Mouse (Mus musculus): ENCODE results near the gene Cldn34b2. TPM values are rescaled to one million over a fixed set of nuclear protein-coding genes. Genes with fewer than 3 reads are reported as not detected.
"Not testable (repeated sequence)": the region's sequence is repeated elsewhere in the genome, so short reads cannot be mapped to it uniquely, and the experiment has no call there.

The Cldn34b2 gene
- polyA plus RNA-seq (2015; fragmentation: Nextera tagmentation; extraction: Ambion mirVana) = not detected in 2 replicates

GRCm38 (mm10) chrX:155128312-155128711, at the start of gene Cldn34b2:
Cldn34b2 (minus strand) TSS chrX:155128412.
- not testable (repeated sequence) for H3K36me3 ChIP-seq (ENCODE audit: control insufficient read depth, insufficient read depth, low read length); H3K27ac ChIP-seq (ENCODE audit: low read length); H3K4me1 ChIP-seq (ENCODE audit: control insufficient read depth, insufficient read depth, low read length); H3K27me3 ChIP-seq (replicated peaks; ENCODE audit: control insufficient read depth, insufficient read depth, low read length); H3K4me3 ChIP-seq (ENCODE audit: low read length); H3K9ac ChIP-seq (ENCODE audit: low read depth, low read length); H3K9me3 ChIP-seq (ENCODE audit: control insufficient read depth, low read length); ATAC-seq; H3K4me2 ChIP-seq (ENCODE audit: low read depth, low read length)
- WGBS = 84% methylated on average over 3 of the region's 3 CpGs

- Histone ChIP-seq H3K9ac (ENCODE audit: low read depth, low read length) (no peak overlapping the region), H3K4me2 (ENCODE audit: low read depth, low read length) (no peak overlapping the region), H3K4me1 (ENCODE audit: control insufficient read depth, insufficient read depth, low read length) (no peaks in the 10 kb centered on the region), H3K27me3 (replicated peaks; ENCODE audit: control insufficient read depth, insufficient read depth, low read length) (no peaks in the 10 kb centered on the region), H3K4me3 (ENCODE audit: low read length) (no peak overlapping the region), H3K36me3 (ENCODE audit: control insufficient read depth, insufficient read depth, low read length) (no peaks in the 10 kb centered on the region), H3K27ac (ENCODE audit: low read length) (no peak overlapping the region), H3K9me3 (ENCODE audit: control insufficient read depth, low read length) (no peaks in the 10 kb centered on the region)
- WGBS = 56% methylated on average over 2 of the region's 2 CpGs
- ATAC-seq = peak; percentile 71
These were observed 49.4 kb upstream of the Cldn34b2 start for GRCm38 (mm10) chrX:155177640-155178039.

GRCm38 (mm10) chrX:155177230-155177629, 49.0 kb upstream of the Cldn34b2 start:
- Histone ChIP-seq H3K9me3 (ENCODE audit: control insufficient read depth, low read length) (no peaks in the 10 kb centered on the region), H3K4me3 (ENCODE audit: low read length) (no peak overlapping the region), H3K36me3 (ENCODE audit: control insufficient read depth, insufficient read depth, low read length) (no peaks in the 10 kb centered on the region), H3K4me1 (ENCODE audit: control insufficient read depth, insufficient read depth, low read length) (no peaks in the 10 kb centered on the region), H3K27me3 (replicated peaks; ENCODE audit: control insufficient read depth, insufficient read depth, low read length) (no peaks in the 10 kb centered on the region), H3K27ac (ENCODE audit: low read length) (peak overlapping the region; percentile 9; the same call in 1 of the 2 replicates), H3K9ac (ENCODE audit: low read depth, low read length) (no peak overlapping the region), H3K4me2 (ENCODE audit: low read depth, low read length) (no peak overlapping the region)
- WGBS = 54% methylated on average over 2 of the region's 2 CpGs
- ATAC-seq = peak; percentile 40

GRCm38 (mm10) chrX:155175568-155175967, 47.4 kb upstream of the Cldn34b2 start:
- H3K4me1 ChIP-seq (ENCODE audit: control insufficient read depth, insufficient read depth, low read length) = no peaks in the 10 kb centered on the region
- H3K36me3 ChIP-seq (ENCODE audit: control insufficient read depth, insufficient read depth, low read length) = no peaks in the 10 kb centered on the region
- no peak overlapping the region for H3K4me3 ChIP-seq (ENCODE audit: low read length)
- H3K27me3 ChIP-seq (replicated peaks; ENCODE audit: control insufficient read depth, insufficient read depth, low read length) = no peaks in the 10 kb centered on the region
- ATAC-seq = peak; percentile 89
- 38% methylated on average over 4 of the region's 4 CpGs for WGBS
- no peaks in the 10 kb centered on the region for H3K9me3 ChIP-seq (ENCODE audit: control insufficient read depth, low read length)
- no peak overlapping the region for H3K27ac ChIP-seq (ENCODE audit: low read length)
- no peak overlapping the region for H3K9ac ChIP-seq (ENCODE audit: low read depth, low read length)
- H3K4me2 ChIP-seq (ENCODE audit: low read depth, low read length) = no peak overlapping the region

GRCm38 (mm10) chrX:155172310-155172709, 44.1 kb upstream of the Cldn34b2 start:
- H3K36me3 ChIP-seq (ENCODE audit: control insufficient read depth, insufficient read depth, low read length) = no peaks in the 10 kb centered on the region
- H3K4me1 ChIP-seq (ENCODE audit: control insufficient read depth, insufficient read depth, low read length) = no peaks in the 10 kb centered on the region
- H3K27me3 ChIP-seq (replicated peaks; ENCODE audit: control insufficient read depth, insufficient read depth, low read length) = no peaks in the 10 kb centered on the region
- no peaks in the 10 kb centered on the region for H3K9me3 ChIP-seq (ENCODE audit: control insufficient read depth, low read length)
- ATAC-seq = no peak
- no peak overlapping the region for H3K27ac ChIP-seq (ENCODE audit: low read length)
- no peak overlapping the region for H3K4me2 ChIP-seq (ENCODE audit: low read depth, low read length)
- no peak overlapping the region for H3K9ac ChIP-seq (ENCODE audit: low read depth, low read length)
- no peak overlapping the region for H3K4me3 ChIP-seq (ENCODE audit: low read length)

GRCm38 (mm10) chrX:155171754-155172153, 43.5 kb upstream of the Cldn34b2 start:
- no peaks in the 10 kb centered on the region for H3K4me1 ChIP-seq (ENCODE audit: control insufficient read depth, insufficient read depth, low read length)
- H3K9me3 ChIP-seq (ENCODE audit: control insufficient read depth, low read length) = no peaks in the 10 kb centered on the region
- ATAC-seq = no peak
- no peak overlapping the region for H3K27ac ChIP-seq (ENCODE audit: low read length)
- no peak overlapping the region for H3K4me2 ChIP-seq (ENCODE audit: low read depth, low read length)
- H3K9ac ChIP-seq (ENCODE audit: low read depth, low read length) = no peak overlapping the region
- no peak overlapping the region for H3K4me3 ChIP-seq (ENCODE audit: low read length)
- H3K36me3 ChIP-seq (ENCODE audit: control insufficient read depth, insufficient read depth, low read length) = no peaks in the 10 kb centered on the region
- H3K27me3 ChIP-seq (replicated peaks; ENCODE audit: control insufficient read depth, insufficient read depth, low read length) = no peaks in the 10 kb centered on the region
- WGBS = 50% methylated on average over 1 of the region's 1 CpGs

- Histone ChIP-seq H3K27me3 (replicated peaks; ENCODE audit: control insufficient read depth, insufficient read depth, low read length) (no peaks in the 10 kb centered on the region), H3K27ac (ENCODE audit: low read length) (no peak overlapping the region), H3K4me1 (ENCODE audit: control insufficient read depth, insufficient read depth, low read length) (no peaks in the 10 kb centered on the region), H3K36me3 (ENCODE audit: control insufficient read depth, insufficient read depth, low read length) (no peaks in the 10 kb centered on the region), H3K4me2 (ENCODE audit: low read depth, low read length) (no peak overlapping the region), H3K9me3 (ENCODE audit: control insufficient read depth, low read length) (no peaks in the 10 kb centered on the region), H3K4me3 (ENCODE audit: low read length) (no peak overlapping the region), H3K9ac (ENCODE audit: low read depth, low read length) (no peak overlapping the region)
- WGBS = 86% methylated on average over 8 of the region's 8 CpGs
- no peak for ATAC-seq
These were observed 41.7 kb upstream of the Cldn34b2 start for GRCm38 (mm10) chrX:155169886-155170285.

- no peaks in the 10 kb centered on the region for H3K36me3 ChIP-seq (ENCODE audit: control insufficient read depth, insufficient read depth, low read length)
- WGBS = 91% methylated on average over 3 of the region's 3 CpGs
- no peak for ATAC-seq
These were observed 39.5 kb upstream of the Cldn34b2 start for GRCm38 (mm10) chrX:155167667-155168066.

GRCm38 (mm10) chrX:155166313-155166712, 38.1 kb upstream of the Cldn34b2 start:
- Histone ChIP-seq H3K27me3 (replicated peaks; ENCODE audit: control insufficient read depth, insufficient read depth, low read length) (no peaks in the 10 kb centered on the region), H3K27ac (ENCODE audit: low read length) (no peak overlapping the region), H3K4me1 (ENCODE audit: control insufficient read depth, insufficient read depth, low read length) (no peaks in the 10 kb centered on the region), H3K9me3 (ENCODE audit: control insufficient read depth, low read length) (no peaks in the 10 kb centered on the region), H3K4me2 (ENCODE audit: low read depth, low read length) (no peak overlapping the region), H3K36me3 (ENCODE audit: control insufficient read depth, insufficient read depth, low read length) (no peaks in the 10 kb centered on the region), H3K9ac (ENCODE audit: low read depth, low read length) (no peak overlapping the region), H3K4me3 (ENCODE audit: low read length) (no peak overlapping the region)
- WGBS = 63% methylated on average over 2 of the region's 2 CpGs
- no peak for ATAC-seq

More at GRCm38 (mm10) chrX:155167667-155168066, 39.5 kb upstream of the Cldn34b2 start:
- no peaks in the 10 kb centered on the region for H3K4me1 ChIP-seq (ENCODE audit: control insufficient read depth, insufficient read depth, low read length)
- H3K4me3 ChIP-seq (ENCODE audit: low read length) = no peak overlapping the region
- H3K9me3 ChIP-seq (ENCODE audit: control insufficient read depth, low read length) = no peaks in the 10 kb centered on the region
- no peak overlapping the region for H3K27ac ChIP-seq (ENCODE audit: low read length)
- H3K9ac ChIP-seq (ENCODE audit: low read depth, low read length) = no peak overlapping the region
- no peak overlapping the region for H3K4me2 ChIP-seq (ENCODE audit: low read depth, low read length)
- no peaks in the 10 kb centered on the region for H3K27me3 ChIP-seq (replicated peaks; ENCODE audit: control insufficient read depth, insufficient read depth, low read length)

- Histone ChIP-seq H3K4me2 (ENCODE audit: low read depth, low read length) (no peak overlapping the region), H3K9ac (ENCODE audit: low read depth, low read length) (no peak overlapping the region), H3K27me3 (replicated peaks; ENCODE audit: control insufficient read depth, insufficient read depth, low read length) (no peaks in the 10 kb centered on the region), H3K4me1 (ENCODE audit: control insufficient read depth, insufficient read depth, low read length) (no peaks in the 10 kb centered on the region), H3K4me3 (ENCODE audit: low read length) (no peak overlapping the region), H3K9me3 (ENCODE audit: control insufficient read depth, low read length) (no peaks in the 10 kb centered on the region), H3K27ac (ENCODE audit: low read length) (no peak overlapping the region), H3K36me3 (ENCODE audit: control insufficient read depth, insufficient read depth, low read length) (no peaks in the 10 kb centered on the region)
- 76% methylated on average over 1 of the region's 1 CpGs for WGBS
- ATAC-seq = no peak
These were observed 35.3 kb upstream of the Cldn34b2 start for GRCm38 (mm10) chrX:155163553-155163952.
